Mouse (Mus musculus) liver, adult 2 months (tissue): Measurements from ENCODE around the gene Igsf9.

Experiments used
- CTCF ChIP-seq: fragments of 200-500 bp; IDR thresholded peaks from 2 replicates; pipeline ENCODE4 v1.5.1; 2011; ENCODE audit warnings: low read depth, low read length, control low read depth
- POLR2A ChIP-seq: fragments of 200-500 bp; IDR thresholded peaks from 2 replicates; pipeline ENCODE4 v1.6.1; 2011; ENCODE audit warnings: low read length, control low read depth; ENCODE audit not compliant: insufficient read depth; ENCODE audit errors: extremely low read depth

DNA sequence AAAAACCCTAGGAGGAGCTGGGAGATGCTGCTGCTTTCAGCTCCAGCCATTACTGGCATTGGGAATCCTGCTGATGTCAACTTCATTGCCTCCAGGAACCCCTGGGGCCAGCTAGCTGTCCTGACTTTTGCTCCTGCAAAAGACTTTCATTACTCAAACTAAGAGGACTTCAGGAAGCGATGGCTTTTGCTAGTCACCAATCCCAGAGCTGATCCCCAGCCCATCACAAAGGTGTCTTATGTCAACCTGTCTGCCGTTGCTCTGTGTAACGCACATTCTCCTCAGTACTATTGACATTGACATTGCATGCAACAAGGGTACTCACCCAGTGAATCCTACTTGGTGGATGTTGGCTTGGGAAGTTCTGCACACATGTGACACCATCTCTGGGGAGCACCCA lies 7.4 kb upstream of the Igsf9 start:
- TF ChIP-seq CTCF, result no peak
- no peak for TF ChIP-seq POLR2A
